Mouse (Mus musculus): ENCODE results near the gene BC035947. TPM values are rescaled to one million over a fixed set of nuclear protein-coding genes. Genes with fewer than 3 reads are reported as not detected.
A peak's percentile ranks its signal among the peaks of the same experiment; 100 is the strongest.

Gene BC035947
- polyA plus RNA-seq, 1 experiment from 2014 or later, result 0.02 TPM

DNA sequence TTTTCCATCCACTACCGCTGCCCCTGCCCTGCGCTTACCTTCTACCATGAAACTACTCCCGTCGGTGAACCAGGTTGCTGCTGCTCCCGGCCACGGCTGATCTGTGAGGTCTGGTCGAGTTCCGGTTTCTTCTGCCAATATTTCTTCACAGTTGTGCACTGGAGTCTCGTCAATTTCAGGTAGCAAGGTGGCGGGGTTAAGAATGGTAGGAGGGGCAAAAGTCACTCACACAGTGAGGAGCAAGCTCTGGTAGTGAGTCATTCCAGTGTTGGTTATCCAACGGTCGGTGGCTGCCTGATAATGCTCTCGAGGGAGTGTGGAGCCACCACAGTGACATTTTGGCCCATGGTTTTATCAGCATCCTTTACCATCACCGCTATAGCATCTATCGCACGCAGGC, 10.9 kb downstream of the BC035947 start:
- no peaks in the 10 kb centered on the region for H3K36me3 ChIP-seq (replicated peaks)
- no peak for ATAC-seq (ENCODE audit: insufficient read depth)
- H3K27me3 ChIP-seq, result no peaks in the 10 kb centered on the region
- no peak overlapping the region for H3K27ac ChIP-seq (replicated peaks)
- H3K9me3 ChIP-seq (replicated peaks), result no peaks in the 10 kb centered on the region
- H3K4me3 ChIP-seq (replicated peaks), result no peak overlapping the region
- WGBS (ENCODE audit: insufficient replicate concordance), result 83% methylated on average over 16 of the region's 16 CpGs
- H3K4me1 ChIP-seq (replicated peaks), result no peaks in the 10 kb centered on the region
- no peak overlapping the region for H3K4me2 ChIP-seq
- H3K9ac ChIP-seq, result no peak overlapping the region

GRCm38 (mm10) chr1:78490143-78490542, 21.8 kb downstream of the BC035947 start:
- 49% methylated on average over 1 of the region's 1 CpGs for WGBS (ENCODE audit: insufficient replicate concordance)
- no peak overlapping the region for H3K4me2 ChIP-seq
- no peak overlapping the region for H3K9ac ChIP-seq

GRCm38 (mm10) chr1:78488752-78489492, 23.0 kb downstream of the BC035947 start, which contains the start of gene Farsb:
TSS of gene Farsb (minus strand) at chr1:78488897.
- Histone ChIP-seq H3K27ac (replicated peaks) (peak within 1 kb of the TSS; percentile 74), H3K4me1 (replicated peaks) (peaks cover 45% of the 10 kb centered on the region), H3K27me3 (no peaks in the 10 kb centered on the region; the same call in 1 of the 2 replicates), H3K4me3 (replicated peaks) (peak within 1 kb of the TSS; percentile 78), H3K9ac (peak within 1 kb of the TSS; percentile 73), H3K4me2 (peak within 1 kb of the TSS; percentile 80), H3K36me3 (replicated peaks) (0 out of 2 replicates have a peak, but pooled peaks cover 16% of the 10 kb centered on the region), H3K9me3 (replicated peaks) (no peaks in the 10 kb centered on the region)
- under 1% methylated on average over 31 of the region's 31 CpGs for WGBS (ENCODE audit: insufficient replicate concordance)
- peak; percentile 97 for ATAC-seq (ENCODE audit: insufficient read depth)

More at GRCm38 (mm10) chr1:78490143-78490542, 21.8 kb downstream of the BC035947 start:
- 0 out of 2 replicates have a peak, but pooled peaks cover 9% of the 10 kb centered on the region for H3K36me3 ChIP-seq (replicated peaks)
- ATAC-seq (ENCODE audit: insufficient read depth), result no peak
- H3K9me3 ChIP-seq (replicated peaks), result no peaks in the 10 kb centered on the region
- H3K27me3 ChIP-seq, result no peaks in the 10 kb centered on the region; the same call in 1 of the 2 replicates
- H3K4me1 ChIP-seq (replicated peaks), result peaks cover 38% of the 10 kb centered on the region
- H3K4me3 ChIP-seq (replicated peaks), result no peak overlapping the region
- H3K27ac ChIP-seq (replicated peaks), result no peak overlapping the region

DNA sequence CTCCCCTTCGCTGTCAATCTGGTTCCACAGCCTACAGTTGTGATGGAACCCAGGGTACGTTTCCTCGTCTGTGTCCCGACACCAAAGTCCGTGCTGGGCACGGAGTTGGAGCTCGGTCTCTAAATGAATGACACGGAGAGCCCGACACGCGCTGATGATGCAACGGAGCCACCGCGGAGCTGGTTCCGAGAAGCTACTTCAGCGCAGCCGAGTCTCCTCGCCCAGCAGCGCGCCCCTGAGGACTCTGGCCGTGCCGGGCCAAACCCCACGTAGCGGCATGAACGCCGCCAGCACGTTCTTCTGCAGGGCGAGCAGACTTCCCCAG, 23.6 kb downstream of the BC035947 start:
- under 1% methylated on average over 28 of the region's 28 CpGs for WGBS (ENCODE audit: insufficient replicate concordance)
- Histone ChIP-seq H3K36me3 (replicated peaks) (0 out of 2 replicates have a peak, but pooled peaks cover 20% of the 10 kb centered on the region), H3K27me3 (no peaks in the 10 kb centered on the region; the same call in 1 of the 2 replicates), H3K4me2 (peak overlapping the region; percentile 80), H3K4me1 (replicated peaks) (peaks cover 50% of the 10 kb centered on the region), H3K9ac (peak overlapping the region; percentile 73), H3K9me3 (replicated peaks) (no peaks in the 10 kb centered on the region), H3K27ac (replicated peaks) (peak overlapping the region; percentile 74), H3K4me3 (replicated peaks) (peak overlapping the region; percentile 78)
- ATAC-seq (ENCODE audit: insufficient read depth), result no peak

DNA sequence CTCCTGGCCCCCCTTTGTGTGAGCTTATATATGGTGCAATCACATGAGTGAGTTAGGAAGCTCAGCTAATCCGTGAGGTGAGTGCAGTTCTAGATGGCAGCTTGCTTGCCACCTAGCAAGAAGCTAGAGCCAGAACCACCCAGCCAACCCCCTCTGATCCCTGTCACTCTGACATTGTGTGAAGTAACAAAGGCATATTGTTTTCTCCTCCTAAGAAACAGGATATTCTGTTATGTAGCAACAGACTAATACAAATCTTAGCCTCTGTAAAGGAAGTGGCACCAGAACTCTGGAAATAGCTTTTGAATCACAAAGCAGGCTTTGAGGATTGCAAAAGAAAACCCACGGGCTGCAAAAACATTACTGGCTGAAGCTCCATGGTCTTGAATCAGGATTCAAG, 27.6 kb downstream of the BC035947 start:
- ATAC-seq (ENCODE audit: insufficient read depth), result no peak
- Histone ChIP-seq H3K4me1 (replicated peaks) (peaks cover 48% of the 10 kb centered on the region), H3K36me3 (replicated peaks) (peaks cover 43% of the 10 kb centered on the region), H3K4me3 (replicated peaks) (no peak overlapping the region), H3K27ac (replicated peaks) (no peak overlapping the region), H3K27me3 (no peaks in the 10 kb centered on the region), H3K9ac (no peak overlapping the region), H3K4me2 (no peak overlapping the region), H3K9me3 (replicated peaks) (no peaks in the 10 kb centered on the region)
- 63% methylated on average over 2 of the region's 2 CpGs for WGBS (ENCODE audit: insufficient replicate concordance)

DNA sequence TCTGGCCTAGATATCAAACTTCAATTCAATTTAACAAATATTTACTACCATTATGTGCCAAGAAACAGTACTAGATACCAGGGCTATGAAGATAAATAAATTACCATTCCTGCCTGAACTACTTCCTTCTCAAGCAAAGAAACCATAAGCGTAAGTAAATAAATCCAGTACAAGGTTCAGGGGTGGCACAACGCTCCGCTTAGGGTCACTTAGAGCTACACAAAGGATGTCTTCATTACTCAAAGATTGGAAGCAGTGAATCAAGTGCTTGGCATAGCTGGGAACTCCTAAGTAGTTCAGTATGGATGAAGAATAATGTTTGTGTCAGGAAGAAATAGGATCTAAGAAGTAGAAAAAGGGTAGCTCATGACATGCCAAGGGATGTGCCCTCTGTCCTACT, 28.5 kb downstream of the BC035947 start:
- Histone ChIP-seq H3K4me1 (replicated peaks) (peaks cover 47% of the 10 kb centered on the region), H3K9ac (no peak overlapping the region), H3K4me2 (no peak overlapping the region), H3K9me3 (replicated peaks) (no peaks in the 10 kb centered on the region), H3K27me3 (no peaks in the 10 kb centered on the region), H3K36me3 (replicated peaks) (peaks cover 52% of the 10 kb centered on the region), H3K27ac (replicated peaks) (no peak overlapping the region), H3K4me3 (replicated peaks) (no peak overlapping the region)
- 87% methylated on average over 3 of the region's 3 CpGs for WGBS (ENCODE audit: insufficient replicate concordance)
- ATAC-seq (ENCODE audit: insufficient read depth), result no peak

DNA sequence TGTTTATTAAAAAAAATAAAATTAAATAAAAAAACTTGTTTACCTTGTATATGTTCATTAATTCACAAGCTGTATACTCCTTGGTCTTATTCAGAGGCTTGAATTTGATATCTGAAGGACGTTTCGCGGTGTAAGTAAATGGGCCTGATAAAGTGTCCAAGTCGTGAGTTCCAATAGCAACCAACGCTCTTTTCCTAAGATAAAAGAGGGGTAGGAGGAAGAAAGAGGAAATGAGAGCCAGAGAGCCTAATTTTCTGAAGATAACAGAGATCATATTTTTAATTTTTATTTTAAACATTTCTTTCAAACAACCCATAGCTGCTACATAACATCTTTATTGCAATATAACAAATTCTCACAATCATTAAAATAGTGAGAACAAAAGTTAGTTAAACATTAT, 39.5 kb downstream of the BC035947 start:
- WGBS (ENCODE audit: insufficient replicate concordance), result 75% methylated on average over 5 of the region's 5 CpGs
- H3K36me3 ChIP-seq (replicated peaks), result peaks cover 72% of the 10 kb centered on the region
- no peak overlapping the region for H3K27ac ChIP-seq (replicated peaks)
- no peaks in the 10 kb centered on the region for H3K27me3 ChIP-seq
- ATAC-seq (ENCODE audit: insufficient read depth), result no peak
- no peak overlapping the region for H3K4me2 ChIP-seq
- H3K9ac ChIP-seq, result no peak overlapping the region
- H3K4me3 ChIP-seq (replicated peaks), result no peak overlapping the region
- no peaks in the 10 kb centered on the region for H3K4me1 ChIP-seq (replicated peaks)
- H3K9me3 ChIP-seq (replicated peaks), result no peaks in the 10 kb centered on the region

DNA sequence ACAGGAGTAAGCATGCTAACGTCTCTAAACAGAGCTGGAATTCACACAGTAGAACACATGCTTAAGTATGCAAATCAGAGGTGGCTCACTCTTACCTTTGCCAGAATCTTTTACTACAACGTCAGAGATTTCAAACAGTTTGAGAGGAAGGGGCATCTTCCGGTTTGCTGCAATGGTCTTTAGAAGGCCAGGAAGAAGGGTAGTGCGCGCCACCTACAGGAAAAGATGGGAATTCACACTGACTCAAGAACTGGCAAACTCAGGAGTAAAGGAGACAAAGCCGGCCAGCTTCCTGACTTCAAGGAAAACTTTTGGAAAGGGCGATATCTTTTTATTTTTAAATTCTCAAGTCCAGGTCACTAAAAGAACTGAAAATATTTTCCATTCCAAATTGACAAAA, 57.3 kb downstream of the BC035947 start:
- H3K4me3 ChIP-seq (replicated peaks), result no peak overlapping the region
- no peak overlapping the region for H3K4me2 ChIP-seq
- peaks cover 84% of the 10 kb centered on the region for H3K36me3 ChIP-seq (replicated peaks)
- no peaks in the 10 kb centered on the region for H3K27me3 ChIP-seq
- H3K9ac ChIP-seq, result no peak overlapping the region
- ATAC-seq (ENCODE audit: insufficient read depth), result no peak
- H3K27ac ChIP-seq (replicated peaks), result no peak overlapping the region
- no peaks in the 10 kb centered on the region for H3K4me1 ChIP-seq (replicated peaks)
- 53% methylated on average over 7 of the region's 7 CpGs for WGBS (ENCODE audit: insufficient replicate concordance)
- no peaks in the 10 kb centered on the region for H3K9me3 ChIP-seq (replicated peaks)

- no peak overlapping the region for H3K4me3 ChIP-seq (replicated peaks)
- H3K4me2 ChIP-seq, result no peak overlapping the region
- no peak for ATAC-seq (ENCODE audit: insufficient read depth)
- peaks cover 78% of the 10 kb centered on the region for H3K36me3 ChIP-seq (replicated peaks)
- no peak overlapping the region for H3K27ac ChIP-seq (replicated peaks)
- H3K9me3 ChIP-seq (replicated peaks), result no peaks in the 10 kb centered on the region
- H3K27me3 ChIP-seq, result no peaks in the 10 kb centered on the region
- 82% methylated on average over 8 of the region's 8 CpGs for WGBS (ENCODE audit: insufficient replicate concordance)
- no peaks in the 10 kb centered on the region for H3K4me1 ChIP-seq (replicated peaks)
- H3K9ac ChIP-seq, result no peak overlapping the region
Measured at GRCm38 (mm10) chr1:78453886-78454285, 58.1 kb downstream of the BC035947 start.

DNA sequence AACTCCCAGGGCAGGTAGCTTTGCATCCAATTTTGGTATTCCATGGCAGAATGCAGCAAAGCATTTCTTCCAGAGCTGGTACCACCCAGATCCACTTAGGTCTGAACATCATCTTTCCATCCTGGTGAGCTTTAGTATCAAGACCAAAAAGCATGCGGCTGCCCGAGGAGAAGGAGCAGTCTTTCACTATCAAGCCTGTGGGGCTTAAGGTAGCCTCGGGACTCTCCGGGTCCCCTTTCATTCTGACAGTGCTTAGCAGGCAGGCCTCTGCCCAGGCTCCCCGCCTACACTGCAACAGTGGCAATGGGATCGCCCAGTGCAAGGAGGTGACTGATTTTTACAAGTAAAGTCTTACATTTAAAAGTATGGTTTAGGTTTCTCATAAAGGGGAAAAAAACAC, 59.4 kb downstream of the BC035947 start:
- no peak overlapping the region for H3K27ac ChIP-seq (replicated peaks)
- 78% methylated on average over 6 of the region's 6 CpGs for WGBS (ENCODE audit: insufficient replicate concordance)
- H3K4me3 ChIP-seq (replicated peaks), result no peak overlapping the region
- H3K9ac ChIP-seq, result no peak overlapping the region
- H3K9me3 ChIP-seq (replicated peaks), result no peaks in the 10 kb centered on the region
- ATAC-seq (ENCODE audit: insufficient read depth), result no peak
- no peak overlapping the region for H3K4me2 ChIP-seq
- H3K36me3 ChIP-seq (replicated peaks), result peaks cover 77% of the 10 kb centered on the region
- H3K4me1 ChIP-seq (replicated peaks), result no peaks in the 10 kb centered on the region
- no peaks in the 10 kb centered on the region for H3K27me3 ChIP-seq

GRCm38 (mm10) chr1:78451070-78451854, 60.7 kb downstream of the BC035947 start:
- Histone ChIP-seq H3K9ac (no peak overlapping the region), H3K27me3 (no peaks in the 10 kb centered on the region), H3K4me2 (no peak overlapping the region), H3K36me3 (replicated peaks) (peaks cover 78% of the 10 kb centered on the region), H3K9me3 (replicated peaks) (no peaks in the 10 kb centered on the region), H3K27ac (replicated peaks) (no peak overlapping the region), H3K4me1 (replicated peaks) (no peaks in the 10 kb centered on the region), H3K4me3 (replicated peaks) (no peak overlapping the region)
- WGBS (ENCODE audit: insufficient replicate concordance), result 73% methylated on average over 12 of the region's 12 CpGs
- no peak for ATAC-seq (ENCODE audit: insufficient read depth)

Data from liver, embryonic 15.5 days (tissue).